Mouse (Mus musculus) liver, embryonic 16.5 days (tissue): ENCODE results near the gene Gga3. TPM values are rescaled to one million over a fixed set of nuclear protein-coding genes. Genes with fewer than 3 reads are reported as not detected.

Source experiments
- ATAC-seq: fragments of 200-750 bp; cut with Nextera tagmentation; 2 replicates; pipeline ENCODE4 v1.8.0; 2017; ENCODE audit warnings: low read depth, mild to moderate bottlenecking, moderate number of reproducible peaks, moderate library complexity
- H3K27ac ChIP-seq: fragments of 300-500 bp; sonication (generic); 2 replicates; pipeline ENCODE4 v1.5.1; 2014; ENCODE audit warnings: mild to moderate bottlenecking, low read length
- H3K27me3 ChIP-seq: fragments of 300-500 bp; sonication (generic); 2 replicates; pipeline ENCODE4 v1.6.1; 2014; ENCODE audit warnings: low read depth, low read length, mixed read lengths; ENCODE audit not compliant: control insufficient read depth, insufficient read depth
- H3K36me3 ChIP-seq: fragments of 300-500 bp; sonication (generic); 2 replicates; pipeline ENCODE4 v1.6.1; 2014; ENCODE audit warnings: mild to moderate bottlenecking; ENCODE audit not compliant: control insufficient read depth, insufficient read depth
- H3K4me1 ChIP-seq: fragments of 300-500 bp; sonication (generic); 2 replicates; pipeline ENCODE4 v1.6.1; 2014; ENCODE audit warnings: low read depth, low read length, mixed read lengths; ENCODE audit not compliant: control insufficient read depth
- H3K4me2 ChIP-seq: fragments of 300-500 bp; sonication (generic); 2 replicates; pipeline ENCODE4 v1.6.1; 2014; ENCODE audit warnings: low read depth, low read length, mixed read lengths
- H3K4me3 ChIP-seq: fragments of 300-500 bp; sonication (generic); 2 replicates; pipeline ENCODE4 v1.5.1; 2014; ENCODE audit warnings: low read depth, mild to moderate bottlenecking, low read length
- H3K9ac ChIP-seq: fragments of 300-500 bp; sonication (generic); 2 replicates; pipeline ENCODE4 v1.6.1; 2014; ENCODE audit warnings: low read depth, low read length
- H3K9me3 ChIP-seq: fragments of 300-500 bp; sonication (generic); replicated peaks from 2 replicates; pipeline ENCODE4 v1.6.1; 2016; ENCODE audit warnings: low read length; ENCODE audit not compliant: control insufficient read depth
- WGBS: fragments of 180-500 bp; shearing (Covaris S2); extraction: QIAGEN DNeasy Blood & Tissue Kit; methylation state at CpG from one replicate; pipeline ENCODE4 v1.1.7; 2014; ENCODE audit not compliant: insufficient replicate concordance; 5-methylcytosine and 5-hydroxymethylcytosine counted together
- polyA plus RNA-seq: library from polyadenylated mRNA; unstranded; fragments of >200 nt; fragmentation: Nextera tagmentation; extraction: Ambion mirVana; gene quantifications from 2 replicates; pipeline ENCODE4 v1.2.1, GENCODE M21; 2015

Gene Gga3
- polyA plus RNA-seq, 1 experiment from 2014 or later, result 7.9 TPM

DNA sequence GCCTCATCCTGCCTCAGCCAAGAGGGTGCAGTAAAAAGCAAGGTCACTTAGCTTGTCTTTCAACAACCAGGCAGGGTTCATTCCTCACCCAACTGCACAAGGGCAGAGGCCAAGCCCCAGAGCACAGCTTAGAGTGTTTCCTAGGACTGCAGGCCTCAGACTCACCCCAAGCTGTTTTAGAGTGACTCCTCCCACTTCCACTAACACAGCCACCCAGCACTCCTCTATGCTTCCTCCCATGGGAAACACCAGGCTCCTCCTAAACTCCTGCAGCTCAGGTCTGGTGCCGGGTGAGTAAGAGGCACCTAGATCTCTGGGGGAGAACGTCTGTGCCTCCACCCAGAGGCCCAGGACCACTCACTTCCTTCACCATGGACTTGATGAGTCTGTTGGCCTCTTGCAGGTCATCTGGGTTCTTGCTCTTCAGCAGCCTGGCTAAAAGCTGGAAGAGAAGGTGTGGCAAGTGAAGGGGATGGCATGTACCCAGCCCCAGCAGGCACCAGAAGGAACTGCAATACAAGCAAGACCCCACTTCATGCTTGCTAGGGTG lies 13.2 kb downstream of the Gga3 start:
- ATAC-seq, result no peak
- Histone ChIP-seq H3K36me3 (peaks cover 65% of the 10 kb centered on the region), H3K4me1 (no peaks in the 10 kb centered on the region), H3K9me3 (no peaks in the 10 kb centered on the region), H3K4me2 (no peak overlapping the region), H3K27ac (no peak overlapping the region), H3K4me3 (no peak overlapping the region), H3K27me3 (no peaks in the 10 kb centered on the region), H3K9ac (no peak overlapping the region)
- 78% methylated on average over 2 of the region's 2 CpGs for WGBS

DNA sequence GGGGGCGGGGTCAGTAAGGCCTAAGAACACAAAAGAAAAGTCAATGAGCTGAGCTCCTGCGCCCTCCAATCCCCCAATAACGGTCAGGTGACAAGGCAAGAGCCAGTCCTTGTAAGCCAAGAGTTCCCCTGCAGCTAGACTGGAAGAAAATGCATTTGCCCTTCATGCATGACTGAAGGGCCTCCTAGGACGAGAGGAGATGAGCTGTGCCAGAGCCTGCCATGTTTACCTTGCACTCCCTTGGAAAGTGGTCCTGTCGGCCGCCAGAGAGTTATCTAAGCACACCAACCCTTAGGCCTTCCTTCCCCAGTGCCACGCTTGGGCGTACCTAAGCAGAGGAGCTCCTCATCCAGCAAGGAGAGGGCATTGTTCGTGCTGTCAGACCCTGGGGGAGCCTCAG lies 15.9 kb downstream of the Gga3 start:
- peaks cover 72% of the 10 kb centered on the region for H3K36me3 ChIP-seq
- H3K27ac ChIP-seq, result no peak overlapping the region
- 77% methylated on average over 9 of the region's 9 CpGs for WGBS
- H3K27me3 ChIP-seq, result no peaks in the 10 kb centered on the region
- H3K4me1 ChIP-seq, result no peaks in the 10 kb centered on the region
- no peak overlapping the region for H3K4me3 ChIP-seq
- H3K9me3 ChIP-seq, result no peaks in the 10 kb centered on the region
- no peak overlapping the region for H3K9ac ChIP-seq
- no peak for ATAC-seq
- no peak overlapping the region for H3K4me2 ChIP-seq

DNA sequence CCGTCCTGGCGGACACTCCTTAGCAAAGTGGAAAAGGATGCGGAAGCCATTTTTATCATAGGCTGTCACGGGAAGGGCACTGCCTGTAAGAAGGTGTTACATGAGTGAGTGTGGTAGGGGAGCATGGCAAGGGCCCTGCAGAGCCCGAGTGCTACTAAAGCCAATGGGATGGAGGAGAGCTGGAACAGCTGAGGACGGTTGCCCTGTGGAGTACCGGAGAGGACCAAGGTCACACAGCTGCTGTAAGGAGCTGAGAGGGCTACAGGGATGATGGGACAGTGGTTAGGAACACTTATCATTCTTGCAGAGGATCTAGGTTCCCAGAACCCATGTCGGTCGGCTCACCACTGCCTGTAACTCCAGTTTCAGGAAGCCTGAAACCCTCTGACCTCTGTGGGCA lies 17.4 kb downstream of the Gga3 start:
- WGBS, result 76% methylated on average over 9 of the region's 9 CpGs
- peaks cover 77% of the 10 kb centered on the region for H3K36me3 ChIP-seq

DNA sequence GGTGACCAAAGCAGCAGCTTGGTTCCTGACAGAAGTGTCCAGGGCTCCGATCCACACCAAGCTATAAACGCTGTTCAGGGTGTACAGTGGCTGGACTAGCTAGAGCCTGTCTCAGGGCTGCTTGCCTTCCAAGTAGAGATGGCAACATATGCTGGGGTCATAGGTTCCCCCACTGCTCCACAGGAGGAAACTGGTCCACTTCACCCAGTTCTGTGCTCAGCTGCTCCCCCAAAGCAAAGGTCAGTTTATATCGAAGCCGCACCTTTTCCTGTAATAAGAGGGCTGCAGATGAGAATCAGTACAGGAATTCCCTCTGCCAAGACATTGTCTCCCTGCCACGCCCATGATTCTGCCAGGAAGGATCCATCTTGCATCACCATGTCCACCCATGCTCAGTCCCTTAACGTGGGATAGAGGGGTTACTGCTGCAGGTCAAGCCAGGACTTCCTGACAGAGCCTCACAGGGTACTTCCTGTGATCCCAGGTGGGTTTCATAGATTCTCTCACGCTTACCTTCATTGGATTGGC lies 18.2 kb downstream of the Gga3 start:
- WGBS, result 80% methylated on average over 7 of the region's 7 CpGs
- H3K9me3 ChIP-seq, result no peaks in the 10 kb centered on the region
- H3K4me3 ChIP-seq, result no peak overlapping the region
- ATAC-seq, result no peak
- H3K4me1 ChIP-seq, result no peaks in the 10 kb centered on the region
- H3K27me3 ChIP-seq, result no peaks in the 10 kb centered on the region
- no peak overlapping the region for H3K27ac ChIP-seq
- no peak overlapping the region for H3K4me2 ChIP-seq
- H3K36me3 ChIP-seq, result peaks cover 79% of the 10 kb centered on the region
- H3K9ac ChIP-seq, result no peak overlapping the region

More for the DNA sequence above, 17.4 kb downstream of the Gga3 start:
- no peak overlapping the region for H3K4me2 ChIP-seq
- H3K9me3 ChIP-seq, result no peaks in the 10 kb centered on the region
- H3K27me3 ChIP-seq, result no peaks in the 10 kb centered on the region
- H3K27ac ChIP-seq, result no peak overlapping the region
- no peaks in the 10 kb centered on the region for H3K4me1 ChIP-seq
- H3K9ac ChIP-seq, result no peak overlapping the region
- no peak for ATAC-seq
- no peak overlapping the region for H3K4me3 ChIP-seq

DNA sequence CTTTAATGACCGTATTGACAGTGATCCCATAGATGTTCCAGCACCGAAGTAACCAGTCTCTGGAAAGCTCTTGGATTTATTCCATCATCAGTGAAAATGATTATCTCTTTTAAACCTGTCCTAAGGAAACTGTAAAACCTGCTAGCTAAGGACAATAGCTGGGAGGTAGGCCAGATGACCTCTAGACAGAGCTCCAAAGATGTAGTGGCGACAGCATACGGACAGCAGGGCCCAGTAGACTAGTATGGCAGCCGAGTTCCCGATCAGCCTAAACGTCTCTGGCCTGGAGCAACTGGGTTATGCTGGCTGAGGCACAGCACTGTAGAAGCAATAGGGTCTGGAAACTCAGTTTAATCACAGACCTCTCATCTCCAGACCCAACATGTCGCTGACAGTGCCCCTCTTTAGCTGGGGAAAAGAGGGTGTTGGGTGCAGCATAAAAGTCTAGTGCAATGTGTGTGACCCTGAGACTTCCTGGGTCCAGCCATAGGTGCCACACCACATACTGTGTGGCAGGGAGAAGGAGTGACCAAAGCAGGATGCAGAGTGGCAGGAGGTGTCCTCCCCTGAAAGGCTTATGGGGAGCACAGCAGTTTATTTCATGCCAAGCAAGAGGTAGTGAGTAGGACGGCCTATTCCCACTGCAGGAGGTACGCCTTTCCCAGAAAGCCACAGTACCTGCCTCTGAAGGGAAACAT lies 19.3 kb downstream of the Gga3 start:
- Histone ChIP-seq H3K4me2 (no peak overlapping the region), H3K9ac (no peak overlapping the region), H3K36me3 (peaks cover 73% of the 10 kb centered on the region), H3K27ac (no peak overlapping the region), H3K4me3 (no peak overlapping the region), H3K9me3 (no peaks in the 10 kb centered on the region), H3K27me3 (no peaks in the 10 kb centered on the region), H3K4me1 (no peaks in the 10 kb centered on the region)
- WGBS, result 85% methylated on average over 10 of the region's 10 CpGs
- no peak for ATAC-seq

DNA sequence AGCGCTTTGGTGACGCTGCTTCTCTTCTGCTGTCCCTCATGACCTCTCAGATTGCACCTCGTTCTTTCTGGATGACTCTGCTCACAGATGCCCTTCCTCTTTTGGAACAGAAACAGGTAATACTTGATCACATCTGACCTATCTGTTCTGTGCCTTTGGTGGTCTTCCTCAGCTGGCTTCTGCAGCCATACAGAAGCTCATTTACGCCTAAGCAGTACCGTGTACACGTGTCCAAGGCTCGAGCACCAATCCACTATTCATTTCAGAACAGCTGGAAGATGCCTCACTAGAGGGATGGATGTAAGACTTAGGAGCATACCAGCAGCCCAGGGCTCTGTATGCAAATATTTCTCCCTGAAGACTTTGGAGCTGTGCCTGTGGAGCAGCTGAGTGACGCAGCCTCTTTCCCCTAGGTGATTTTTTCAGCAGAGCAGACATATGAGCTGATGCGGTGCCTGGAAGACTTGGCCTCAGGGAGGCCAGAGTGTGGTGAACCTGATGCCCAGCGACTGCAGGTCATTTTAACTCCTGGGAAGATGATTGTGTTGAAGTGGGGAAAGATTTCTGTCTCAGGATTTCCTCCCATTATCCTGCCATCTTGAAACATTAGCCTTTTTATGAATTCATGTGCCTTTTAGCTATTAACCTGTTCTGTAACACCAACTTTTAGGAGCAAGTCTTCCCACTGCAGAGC lies 20.8 kb downstream of the Gga3 start:
- peaks cover 65% of the 10 kb centered on the region for H3K36me3 ChIP-seq
- WGBS, result 77% methylated on average over 10 of the region's 10 CpGs

DNA sequence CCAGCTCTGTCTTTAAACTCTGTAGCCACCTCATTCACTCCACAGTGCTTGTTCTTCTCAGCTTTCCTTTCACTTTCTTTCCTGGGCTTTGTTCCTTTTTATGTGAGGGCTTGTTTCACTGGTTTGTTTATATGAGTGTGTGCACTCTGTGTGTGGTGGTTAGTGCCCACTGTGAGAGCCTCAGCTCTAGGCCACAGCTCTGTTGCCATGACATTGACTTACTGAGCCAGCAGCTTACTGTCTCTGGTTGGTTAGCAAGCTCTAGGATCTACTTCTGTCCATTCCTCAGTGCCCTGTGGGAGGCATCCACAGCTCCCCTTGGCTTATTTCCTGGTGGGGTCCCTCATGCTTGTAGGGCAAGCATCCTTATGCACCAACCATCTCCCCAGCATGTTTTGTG lies 24.8 kb downstream of the Gga3 start:
- no peak for ATAC-seq
- H3K27ac ChIP-seq, result no peak overlapping the region
- no peaks in the 10 kb centered on the region for H3K27me3 ChIP-seq
- no peaks in the 10 kb centered on the region for H3K4me1 ChIP-seq
- no peak overlapping the region for H3K4me2 ChIP-seq
- H3K9me3 ChIP-seq, result no peaks in the 10 kb centered on the region
- H3K36me3 ChIP-seq, result peaks cover 45% of the 10 kb centered on the region
- H3K9ac ChIP-seq, result no peak overlapping the region
- H3K4me3 ChIP-seq, result no peak overlapping the region

More for the DNA sequence above, 20.8 kb downstream of the Gga3 start:
- Histone ChIP-seq H3K9me3 (no peaks in the 10 kb centered on the region), H3K4me2 (no peak overlapping the region), H3K4me3 (no peak overlapping the region), H3K4me1 (no peaks in the 10 kb centered on the region), H3K9ac (no peak overlapping the region), H3K27ac (no peak overlapping the region), H3K27me3 (no peaks in the 10 kb centered on the region)
- ATAC-seq, result no peak

DNA sequence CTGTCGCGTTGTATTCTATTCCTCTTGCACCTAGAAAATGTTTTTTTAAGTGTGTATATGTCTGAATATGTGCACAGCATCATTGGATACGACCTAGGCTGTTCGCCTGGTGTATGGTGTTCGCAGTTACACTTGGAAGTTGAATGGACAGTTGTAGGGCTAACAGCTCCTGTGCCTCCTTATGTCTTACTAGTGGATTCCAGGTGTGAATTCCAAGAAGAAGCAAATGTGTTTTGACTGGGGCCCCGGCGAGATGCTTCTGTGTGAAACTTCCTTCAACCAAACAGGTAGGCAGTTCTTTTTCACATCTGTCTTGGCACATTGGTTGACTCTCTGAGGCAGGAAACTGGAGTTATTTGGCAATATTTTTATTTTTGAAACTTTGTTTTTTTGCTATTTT lies 38.9 kb downstream of the Gga3 start:
- 11% methylated on average over 7 of the region's 7 CpGs for WGBS

More for the DNA sequence above, 38.9 kb downstream of the Gga3 start:
- Histone ChIP-seq H3K9me3 (no peaks in the 10 kb centered on the region), H3K27me3 (no peaks in the 10 kb centered on the region), H3K9ac (peak overlapping the region; percentile 86), H3K27ac (no peak overlapping the region), H3K4me1 (peaks cover 15% of the 10 kb centered on the region), H3K36me3 (peaks cover 25% of the 10 kb centered on the region), H3K4me3 (peak overlapping the region; percentile 94), H3K4me2 (peak overlapping the region; percentile 86)
- no peak for ATAC-seq
